Mouse (Mus musculus) embryonic fibroblast, embryonic 13.5 days (primary cell): Measurements from ENCODE around the gene Phactr3. TPM values are rescaled to one million over a fixed set of nuclear protein-coding genes. Genes with fewer than 3 reads are reported as not detected.
"Not testable (repeated sequence)": the region's sequence is repeated elsewhere in the genome, so short reads cannot be mapped to it uniquely, and the experiment has no call there.

Source experiments
- H3K27ac ChIP-seq: 2 replicates; pipeline ENCODE4 v1.5.1; 2012; ENCODE audit warnings: low read length, control low read depth, inconsistent platforms; ENCODE audit not compliant: insufficient read depth
- H3K4me1 ChIP-seq: 2 replicates; pipeline ENCODE4 v1.6.1; 2011; ENCODE audit warnings: low read length; ENCODE audit not compliant: control insufficient read depth, insufficient read depth
- H3K4me3 ChIP-seq: 2 replicates; pipeline ENCODE4 v1.5.1; 2011; ENCODE audit warnings: mild to moderate bottlenecking, control low read depth, low read length; ENCODE audit not compliant: insufficient read depth
- CTCF ChIP-seq: IDR thresholded peaks from 2 replicates; pipeline ENCODE4 v1.5.1; 2011; ENCODE audit warnings: mild to moderate bottlenecking, control low read depth, low read length, moderate library complexity, borderline replicate concordance; ENCODE audit not compliant: insufficient read depth
- POLR2A ChIP-seq: IDR thresholded peaks from 2 replicates; pipeline ENCODE4 v1.6.1; 2011; ENCODE audit warnings: low read depth, mild to moderate bottlenecking, control low read depth, low read length, moderate library complexity
- polyA plus RNA-seq: library from polyadenylated mRNA; stranded (reverse); fragments of >200 nt; gene quantifications from 2 replicates; pipeline ENCODE4 v1.2.4, GENCODE M21; 2011; ENCODE audit warnings: low read depth; ENCODE audit not compliant: missing spikeins, insufficient read length

Gene Phactr3
- polyA plus RNA-seq = not detected in 2 replicates

DNA sequence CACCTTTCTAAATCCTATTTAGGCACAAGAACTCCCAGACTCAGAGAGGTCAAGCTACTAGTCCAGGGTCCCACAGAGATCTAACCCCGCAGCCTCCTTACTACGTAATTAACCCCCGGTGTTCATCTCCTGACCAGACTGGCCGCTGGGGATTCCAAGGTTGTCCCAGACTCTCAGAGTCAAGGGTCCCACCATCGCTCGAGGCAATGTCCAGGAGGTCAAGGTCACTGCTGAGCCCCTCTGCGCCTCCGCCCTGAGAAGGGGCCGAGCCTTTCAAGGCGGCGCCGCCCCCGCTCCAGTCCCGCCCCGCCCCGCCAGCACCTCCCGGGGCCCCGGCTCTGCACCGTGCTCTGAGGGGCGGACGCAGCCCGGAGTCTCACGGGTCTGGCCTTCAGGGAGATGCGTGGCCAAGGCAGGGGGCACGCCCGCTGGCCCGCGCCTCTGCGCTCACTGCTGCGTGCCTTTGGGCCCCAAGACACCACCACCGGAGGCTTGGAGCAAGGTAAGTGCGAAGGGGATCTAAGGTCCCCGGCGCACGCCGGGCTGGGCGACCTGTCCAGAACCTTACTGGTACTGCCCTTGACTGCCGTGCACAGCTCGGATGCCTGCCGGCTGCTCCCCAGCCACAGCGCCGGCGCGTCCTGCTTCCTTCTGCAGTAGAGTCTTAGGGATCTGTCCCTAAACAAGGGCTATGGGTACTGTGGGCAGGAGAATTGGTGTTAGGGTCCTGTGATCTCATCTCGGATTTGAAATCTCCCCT, at the start of gene Phactr3:
Phactr3 (plus strand) TSS at position 175 of the 760 bp plus-strand sequence.
- no peaks in the 10 kb centered on the region for H3K4me1 ChIP-seq
- no peak within 1 kb of the TSS for H3K27ac ChIP-seq
- H3K4me3 ChIP-seq = no peak within 1 kb of the TSS
- TF ChIP-seq POLR2A (no peak), CTCF (no peak)

DNA sequence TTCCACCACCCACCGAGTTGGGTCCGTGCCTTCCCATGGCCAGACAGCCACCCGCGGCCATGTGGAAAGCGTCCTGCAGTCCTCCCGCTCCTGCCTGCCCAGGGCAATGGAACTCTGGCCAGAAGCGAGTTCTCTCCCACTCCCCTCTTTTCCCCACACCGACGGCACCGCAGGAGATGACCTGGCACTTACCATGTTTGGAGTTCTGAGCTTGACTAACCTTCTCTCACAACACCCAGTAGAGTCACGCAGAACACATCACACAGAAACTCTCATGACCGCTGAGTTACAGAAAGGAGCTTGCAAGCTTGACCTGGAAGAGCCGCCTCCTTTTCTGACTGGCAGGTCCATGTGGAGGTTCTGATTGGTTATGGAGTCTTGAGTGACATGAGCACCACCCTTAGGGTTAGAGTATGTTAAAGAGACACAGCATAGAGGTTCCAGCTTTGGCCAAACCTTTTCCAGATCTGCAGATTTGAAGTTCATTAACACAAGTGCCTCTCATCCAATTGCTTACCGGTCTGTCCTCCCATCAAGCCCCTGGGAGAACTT, 40.5 kb upstream of the Phactr3 start, which contains the start of gene Zfp931:
Zfp931 (minus strand) TSS at position 311 of the 552 bp plus-strand sequence.
- H3K27ac ChIP-seq, H3K4me1 ChIP-seq: not testable (repeated sequence)
- peak within 1 kb of the TSS; percentile 49 for H3K4me3 ChIP-seq

DNA sequence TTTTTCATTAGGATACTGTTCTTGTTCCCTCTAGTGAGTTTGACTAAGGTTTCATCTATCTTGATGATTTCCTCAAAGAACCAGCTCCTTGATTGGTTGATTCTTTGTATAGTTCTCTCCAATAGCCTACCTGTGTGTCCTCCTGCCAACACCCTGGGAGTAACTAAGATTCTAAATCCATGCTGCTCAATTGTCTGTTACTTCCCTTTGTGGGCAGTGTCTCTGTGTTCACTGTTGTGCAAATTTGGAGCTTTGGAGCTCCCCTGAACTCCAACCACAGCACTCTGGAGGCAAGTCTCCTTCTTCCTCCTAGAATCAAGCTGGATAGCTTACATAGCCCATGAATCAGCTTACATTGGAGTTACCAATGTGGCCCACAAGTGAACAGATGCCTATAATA, 29.2 kb upstream of the Phactr3 start:
- TF ChIP-seq CTCF (no peak), POLR2A (no peak)
- Histone ChIP-seq H3K4me3 (no peak overlapping the region), H3K27ac (no peak overlapping the region), H3K4me1 (no peaks in the 10 kb centered on the region)

DNA sequence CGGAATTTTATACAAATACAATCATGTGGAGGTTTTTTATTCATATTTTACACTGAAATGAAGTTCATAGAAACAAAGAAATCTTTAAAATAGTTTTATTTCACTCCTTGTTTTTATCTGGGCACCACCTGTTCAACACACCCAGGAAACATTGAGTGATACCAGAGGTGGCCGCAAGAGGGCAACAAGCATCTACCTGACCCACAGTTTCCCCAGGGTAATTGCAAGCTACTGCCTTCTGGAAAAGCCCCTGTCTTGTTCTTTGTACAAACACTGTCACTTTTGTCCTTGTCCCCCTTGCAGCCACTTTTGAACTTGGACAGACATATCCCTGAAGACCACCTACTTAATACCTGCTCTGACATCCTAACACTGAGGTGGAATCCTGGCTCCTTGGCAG, 20.8 kb upstream of the Phactr3 start:
- no peak overlapping the region for H3K4me3 ChIP-seq
- TF ChIP-seq CTCF (peak; percentile 47; the same call in 1 of the 2 replicates), POLR2A (no peak)
- H3K27ac ChIP-seq = no peak overlapping the region
- H3K4me1 ChIP-seq = no peaks in the 10 kb centered on the region

DNA sequence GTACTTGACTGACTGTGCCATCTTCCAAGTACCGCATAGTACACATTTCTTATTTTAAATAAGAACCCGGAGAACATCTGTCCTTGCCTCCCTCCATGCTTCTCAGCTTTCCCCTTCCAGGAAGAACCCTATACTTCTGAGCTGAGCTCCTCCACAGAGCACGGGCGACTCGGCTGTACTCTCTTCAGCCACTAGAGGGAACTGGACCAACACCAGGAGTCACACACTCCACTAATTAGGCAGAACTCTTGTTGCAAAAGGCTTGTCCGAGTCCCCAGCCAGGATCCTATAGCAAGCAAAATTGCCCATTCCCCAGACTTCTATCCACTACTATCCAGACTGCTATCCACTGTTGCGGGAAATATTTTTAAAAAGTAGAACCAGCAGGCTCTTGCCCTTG, 16.8 kb upstream of the Phactr3 start:
- H3K4me3 ChIP-seq = no peak overlapping the region
- TF ChIP-seq CTCF (peak; percentile 28; the same call in 1 of the 2 replicates), POLR2A (no peak)
- H3K27ac ChIP-seq = no peak overlapping the region
- no peaks in the 10 kb centered on the region for H3K4me1 ChIP-seq

DNA sequence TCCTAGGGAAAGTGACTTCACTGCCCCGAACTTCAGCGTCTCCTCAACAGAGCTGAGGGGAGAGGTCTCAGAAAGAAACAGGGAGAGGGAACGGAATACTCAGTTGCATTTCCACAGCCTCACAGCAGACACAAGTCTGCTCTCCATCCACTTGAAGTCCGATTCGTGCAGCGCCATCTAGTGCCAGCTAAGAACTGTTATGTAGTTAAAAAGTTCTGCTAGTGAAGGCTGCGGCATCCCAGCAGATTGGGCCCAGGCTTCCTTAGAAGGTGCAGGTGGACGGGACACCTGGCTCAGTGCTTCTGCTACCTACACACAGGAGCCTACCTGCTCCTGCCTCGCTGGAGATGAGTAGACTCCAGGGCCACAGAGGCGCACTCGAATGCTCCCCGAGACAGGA, 829 bp upstream of the Phactr3 start:
- Histone ChIP-seq H3K4me3 (no peak overlapping the region), H3K4me1 (no peaks in the 10 kb centered on the region)
- TF ChIP-seq POLR2A (no peak), CTCF (peak; percentile 56; the same call in 1 of the 2 replicates)

DNA sequence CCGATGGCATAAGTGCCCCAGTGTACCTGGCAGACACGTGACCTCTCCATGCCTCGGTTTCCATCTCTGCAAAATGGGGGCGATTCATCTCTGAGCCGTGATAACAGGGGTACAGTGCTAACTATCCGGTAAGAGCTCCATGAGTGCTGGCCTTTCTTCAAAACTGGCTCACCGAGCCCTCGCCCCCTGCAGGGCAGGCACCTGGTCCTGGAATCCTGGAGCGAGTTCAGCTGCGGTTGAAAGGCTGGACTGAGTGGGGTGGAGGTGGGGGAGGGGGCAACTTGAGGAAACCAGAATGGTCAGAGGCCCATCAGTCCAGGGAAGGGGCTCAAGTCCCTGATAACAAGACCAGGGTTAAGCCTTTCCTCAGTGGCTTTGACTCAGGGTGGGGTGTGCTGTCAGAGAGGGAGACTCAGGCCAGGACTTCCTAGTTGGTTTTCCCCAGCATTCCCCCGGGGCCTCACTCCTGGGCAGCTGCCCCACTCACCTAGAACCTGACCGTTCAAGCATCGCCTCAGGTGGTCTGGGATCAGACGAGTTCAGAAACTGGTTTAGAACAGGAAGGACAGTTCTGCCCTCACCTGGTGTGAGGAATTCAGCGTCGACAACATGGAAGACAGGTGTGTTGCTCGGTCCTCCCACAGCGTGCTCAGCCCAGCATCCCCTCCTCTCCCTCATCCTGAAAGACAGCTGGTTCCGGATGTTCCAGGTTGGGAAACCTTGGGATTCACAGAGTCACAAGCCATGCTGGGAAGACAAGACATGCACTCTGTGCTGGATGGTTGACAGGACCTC, 983 bp downstream of the Phactr3 start:
- H3K4me3 ChIP-seq = no peak overlapping the region
- H3K27ac ChIP-seq = no peak overlapping the region
- H3K4me1 ChIP-seq = no peaks in the 10 kb centered on the region
- TF ChIP-seq CTCF (no peak), POLR2A (no peak)

More for the DNA sequence above, 829 bp upstream of the Phactr3 start:
- H3K27ac ChIP-seq = no peak overlapping the region

DNA sequence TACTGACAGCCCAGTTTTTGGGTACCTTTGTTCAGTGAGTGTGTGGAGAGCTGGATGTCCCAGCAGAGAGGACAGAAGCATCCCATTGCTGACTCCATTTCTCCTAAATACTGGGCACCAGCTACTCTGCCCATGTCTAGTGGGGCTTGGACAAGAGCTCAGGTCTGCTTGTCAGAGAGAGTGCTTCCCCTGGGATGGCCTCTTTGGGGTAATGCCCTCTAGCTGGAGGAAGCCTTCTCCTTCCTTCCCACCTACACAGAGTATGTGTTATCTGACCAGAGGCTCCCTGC, 1.5 kb downstream of the Phactr3 start:
- no peak overlapping the region for H3K27ac ChIP-seq
- TF ChIP-seq CTCF (no peak), POLR2A (no peak)

DNA sequence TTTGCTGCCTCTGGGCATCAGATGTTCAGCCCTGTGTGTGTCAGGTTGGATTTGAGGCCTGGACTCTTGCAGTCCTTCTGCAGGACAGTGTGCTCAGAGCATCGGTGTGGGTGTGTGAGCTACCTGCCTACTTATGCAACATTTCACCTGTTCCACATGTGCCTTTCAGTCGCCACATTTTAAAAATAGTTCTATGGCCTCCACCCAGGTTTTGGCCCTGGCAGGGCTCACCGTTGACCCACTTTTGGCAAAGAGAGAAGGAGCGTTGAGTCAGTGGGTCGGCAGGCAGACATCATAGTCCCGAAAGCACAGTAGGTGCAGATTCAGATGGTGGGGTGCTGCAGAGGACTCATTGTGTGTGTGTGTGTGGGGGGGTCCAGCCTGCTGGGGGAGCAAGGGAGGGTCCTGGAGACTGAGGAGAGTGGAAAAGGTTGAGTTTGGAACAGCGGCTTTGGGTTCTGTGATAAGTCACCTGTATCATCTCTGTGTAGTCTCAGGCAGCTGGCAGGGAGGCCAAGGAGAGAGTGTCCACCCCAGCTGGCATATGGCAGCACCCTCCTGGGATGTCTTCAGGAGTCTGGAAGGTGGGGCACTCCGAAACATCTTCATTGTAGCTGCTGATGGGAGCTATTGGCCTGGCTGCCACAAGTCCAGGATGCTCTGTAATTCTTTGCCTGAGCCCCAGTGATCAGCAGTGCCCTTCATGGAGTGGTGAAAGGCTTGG, 2.0 kb downstream of the Phactr3 start:
- Histone ChIP-seq H3K4me3 (no peak overlapping the region), H3K27ac (no peak overlapping the region), H3K4me1 (no peaks in the 10 kb centered on the region)
- no peak for TF ChIP-seq POLR2A
- no peak for TF ChIP-seq CTCF

More for the DNA sequence above, 1.5 kb downstream of the Phactr3 start:
- Histone ChIP-seq H3K4me1 (no peaks in the 10 kb centered on the region), H3K4me3 (no peak overlapping the region)

DNA sequence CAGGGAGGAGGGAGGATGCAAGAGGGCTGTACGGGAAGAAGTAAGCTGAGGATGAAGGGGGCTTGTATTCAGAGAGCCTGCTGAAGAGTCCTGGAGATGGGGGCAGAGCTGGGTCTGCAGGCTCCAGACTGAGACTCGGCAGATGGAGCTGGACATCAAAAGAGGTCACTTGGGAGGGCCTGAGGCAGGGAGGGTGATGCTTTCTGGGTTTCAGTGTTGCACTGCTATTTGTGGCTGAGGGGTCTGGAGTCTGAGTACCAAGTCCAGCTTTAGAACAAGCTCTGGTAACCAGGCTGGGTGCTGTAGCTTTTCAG, 2.6 kb downstream of the Phactr3 start:
- TF ChIP-seq CTCF (no peak), POLR2A (no peak)
- Histone ChIP-seq H3K4me3 (no peak overlapping the region), H3K27ac (no peak overlapping the region), H3K4me1 (no peaks in the 10 kb centered on the region)
